Mouse (Mus musculus) heart, postnatal 0 days (tissue): ENCODE measurements around the gene Fam136a.

Experiments used
- CTCF ChIP-seq: IDR thresholded peaks from 2 replicates; pipeline ENCODE4 v1.5.1; 2016; ENCODE audit warnings: antibody characterized with exemption, control low read depth, low read depth
- EP300 ChIP-seq: IDR thresholded peaks from 2 replicates; pipeline ENCODE4 v1.6.1; 2016; ENCODE audit warnings: antibody characterized with exemption, low read depth

DNA sequence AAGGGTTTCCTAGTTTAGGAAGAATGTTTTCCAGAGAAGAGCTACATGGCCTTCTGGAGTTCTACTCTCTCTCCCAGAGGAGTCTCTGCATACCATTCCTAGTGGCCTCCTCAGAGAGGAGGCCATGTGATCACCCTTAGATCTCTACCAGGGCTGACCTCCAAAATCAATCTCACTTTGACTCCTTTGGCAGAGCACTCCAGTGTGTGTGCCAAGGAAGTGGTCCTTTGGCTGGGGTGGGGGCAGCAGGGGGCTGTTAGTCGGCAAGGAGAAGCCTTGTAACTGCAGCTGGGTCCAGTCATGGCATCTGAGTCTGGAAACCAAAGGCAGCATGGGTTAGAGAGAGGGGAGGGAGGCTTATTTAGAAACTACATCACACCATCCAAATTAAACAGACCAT, 48.4 kb upstream of the Fam136a start:
- TF ChIP-seq CTCF (no peak), EP300 (no peak)
